Mouse (Mus musculus): ENCODE results near the gene Zfp61. TPM values are rescaled to one million over a fixed set of nuclear protein-coding genes. Genes with fewer than 3 reads are reported as not detected.

The Zfp61 gene
- polyA plus RNA-seq, 1 experiment, result 12.4 TPM

DNA sequence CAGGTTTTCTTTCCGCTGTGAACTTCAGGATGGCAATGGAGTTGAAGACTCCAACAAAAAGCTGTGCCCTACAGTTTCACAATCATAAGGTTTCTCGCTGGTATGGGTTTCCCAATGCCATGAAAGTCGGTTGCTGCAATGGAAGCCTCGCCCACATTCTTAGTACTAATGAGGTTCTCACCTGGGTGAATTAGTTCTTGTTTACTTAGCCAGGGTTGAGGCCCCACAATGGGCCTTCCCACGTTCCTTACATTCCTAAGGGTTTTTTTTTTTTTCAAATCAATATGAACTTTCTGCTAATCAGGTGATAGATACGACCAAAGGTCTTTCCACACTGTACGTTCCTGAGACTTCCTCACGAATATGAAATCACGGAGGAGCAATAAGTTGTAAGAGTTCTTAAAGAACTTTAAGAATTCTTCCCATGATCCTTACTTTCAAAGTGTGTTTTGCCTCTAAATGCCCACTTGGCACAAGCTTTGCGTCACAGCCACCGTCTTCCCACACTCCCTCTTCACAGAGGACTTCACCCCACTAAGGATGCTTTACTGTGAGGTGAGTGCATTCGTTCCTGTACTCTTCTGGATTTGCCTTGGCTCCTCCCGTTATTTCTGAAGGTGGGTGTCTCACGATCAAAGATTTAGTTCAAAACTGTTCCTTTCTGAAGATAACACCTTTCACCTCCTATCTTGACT, 26.4 kb upstream of the Zfp61 start:
- TF ChIP-seq CTCF (IDR thresholded peaks at IDR 0.05; ENCODE audit: control insufficient read depth, insufficient read depth, insufficient replicate concordance, low read depth, low read length) (no peak), POLR2A (IDR thresholded peaks at IDR 0.05; ENCODE audit: control insufficient read depth, low read depth, low read length) (no peak)
- no peaks in the 10 kb centered on the region for H3K36me3 ChIP-seq (ENCODE audit: control insufficient read depth, insufficient read depth, low read length)
- H3K27ac ChIP-seq (ENCODE audit: control insufficient read depth, insufficient read depth, low read depth, low read length), result no peak overlapping the region
- H3K27me3 ChIP-seq (ENCODE audit: control insufficient read depth, insufficient read depth, low read length), result no peaks in the 10 kb centered on the region
- no peak overlapping the region for H3K4me3 ChIP-seq (ENCODE audit: control insufficient read depth, low read depth, low read length)
- H3K4me1 ChIP-seq (ENCODE audit: control insufficient read depth, insufficient read depth, low read length), result peaks cover 10% of the 10 kb centered on the region

DNA sequence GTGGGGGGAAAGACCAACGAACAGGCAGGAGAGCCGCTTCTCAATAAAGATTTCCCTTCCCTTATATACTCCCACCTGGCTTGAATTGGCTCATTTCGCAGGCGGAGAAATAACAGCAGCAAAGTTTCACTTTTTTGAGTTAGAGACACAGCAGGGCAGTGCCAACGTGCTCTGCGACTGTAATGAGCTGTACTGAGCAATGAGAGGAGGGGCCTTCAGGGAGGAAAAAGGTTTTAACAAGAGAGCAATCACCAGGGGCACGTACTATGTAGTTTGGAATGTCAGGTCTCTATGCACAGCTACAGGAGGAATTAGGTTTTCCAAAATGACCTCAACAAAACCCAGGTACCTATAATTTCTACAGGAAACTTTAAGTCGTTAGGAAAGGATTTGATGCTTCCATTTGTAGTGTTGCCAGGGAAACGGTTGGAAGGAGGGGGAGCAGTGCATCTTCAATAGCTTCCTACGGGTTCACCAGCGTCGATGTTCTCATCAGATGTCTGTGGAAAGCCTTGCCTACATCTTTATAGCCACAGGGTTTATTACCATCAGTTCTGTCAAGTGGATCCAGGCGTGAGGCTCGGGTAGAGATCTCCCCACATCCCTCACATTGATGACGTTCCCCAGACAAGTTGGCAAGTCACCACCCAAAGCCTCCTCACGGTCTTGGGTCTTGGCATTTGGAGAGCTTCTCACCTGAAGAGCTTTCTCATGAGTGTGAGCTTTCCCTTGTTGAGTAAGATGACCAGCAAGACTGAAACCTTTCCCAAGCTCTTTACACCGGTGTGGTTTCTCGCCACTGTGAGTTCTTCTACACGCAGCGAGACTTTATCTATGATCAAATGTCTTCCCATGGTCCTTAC, 25.5 kb upstream of the Zfp61 start:
- H3K4me1 ChIP-seq (ENCODE audit: control insufficient read depth, insufficient read depth, low read length), result peaks cover 10% of the 10 kb centered on the region
- H3K27ac ChIP-seq (ENCODE audit: control insufficient read depth, insufficient read depth, low read depth, low read length), result no peak overlapping the region
- no peak for TF ChIP-seq POLR2A (IDR thresholded peaks at IDR 0.05; ENCODE audit: control insufficient read depth, low read depth, low read length)
- TF ChIP-seq CTCF (IDR thresholded peaks at IDR 0.05; ENCODE audit: control insufficient read depth, insufficient read depth, insufficient replicate concordance, low read depth, low read length), result no peak
- H3K4me3 ChIP-seq (ENCODE audit: control insufficient read depth, low read depth, low read length), result no peak overlapping the region
- no peaks in the 10 kb centered on the region for H3K36me3 ChIP-seq (ENCODE audit: control insufficient read depth, insufficient read depth, low read length)
- H3K27me3 ChIP-seq (ENCODE audit: control insufficient read depth, insufficient read depth, low read length), result no peaks in the 10 kb centered on the region

DNA sequence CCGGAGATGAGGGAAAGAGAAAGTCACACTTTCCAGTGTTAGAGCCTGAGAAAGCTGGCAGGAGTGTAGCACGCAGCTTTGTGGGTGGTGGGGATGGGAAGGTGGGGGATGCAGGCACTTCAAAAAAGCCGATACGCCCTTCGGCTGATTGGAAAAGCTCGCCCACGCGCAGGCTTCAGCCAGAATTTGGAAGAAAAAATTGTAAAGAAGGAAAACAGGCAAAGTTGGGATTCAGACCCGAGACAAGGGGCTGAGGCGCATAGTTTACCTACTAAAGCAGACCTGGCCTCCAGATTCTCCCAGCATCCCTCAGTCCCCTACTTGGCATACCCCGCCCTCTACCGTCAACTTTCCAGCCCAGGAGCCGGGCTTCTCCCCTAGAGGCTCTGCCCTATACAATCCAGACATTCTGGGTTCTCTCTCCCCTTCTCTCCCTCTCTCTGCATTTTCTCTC, 24.7 kb upstream of the Zfp61 start:
- Histone ChIP-seq H3K27me3 (ENCODE audit: control insufficient read depth, insufficient read depth, low read length) (no peaks in the 10 kb centered on the region), H3K4me3 (ENCODE audit: control insufficient read depth, low read depth, low read length) (no peak overlapping the region), H3K36me3 (ENCODE audit: control insufficient read depth, insufficient read depth, low read length) (no peaks in the 10 kb centered on the region), H3K4me1 (ENCODE audit: control insufficient read depth, insufficient read depth, low read length) (peaks cover 10% of the 10 kb centered on the region), H3K27ac (ENCODE audit: control insufficient read depth, insufficient read depth, low read depth, low read length) (no peak overlapping the region)
- TF ChIP-seq POLR2A (IDR thresholded peaks at IDR 0.05; ENCODE audit: control insufficient read depth, low read depth, low read length) (no peak), CTCF (IDR thresholded peaks at IDR 0.05; ENCODE audit: control insufficient read depth, insufficient read depth, insufficient replicate concordance, low read depth, low read length) (no peak)

DNA sequence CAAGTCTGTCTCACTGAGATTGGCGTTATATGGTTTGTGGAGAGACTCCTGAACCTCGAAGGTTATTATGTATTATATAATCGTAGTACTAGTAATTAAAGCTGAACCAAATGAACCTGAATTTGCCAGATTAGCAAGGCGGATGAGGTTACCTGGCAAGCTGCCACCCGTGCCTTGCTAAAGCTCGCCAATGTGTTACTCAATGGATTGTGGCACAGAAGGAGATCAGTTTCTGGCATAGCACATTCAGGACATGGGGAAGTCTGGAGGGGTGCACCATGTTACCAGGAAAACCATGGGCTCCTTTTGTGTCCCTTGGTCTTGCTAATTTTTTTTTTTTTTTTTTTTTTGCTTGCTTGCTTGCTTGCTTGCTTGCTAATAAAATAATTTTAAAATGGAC, 24.2 kb upstream of the Zfp61 start:
- no peaks in the 10 kb centered on the region for H3K36me3 ChIP-seq (ENCODE audit: control insufficient read depth, insufficient read depth, low read length)
- no peak overlapping the region for H3K27ac ChIP-seq (ENCODE audit: control insufficient read depth, insufficient read depth, low read depth, low read length)
- H3K4me3 ChIP-seq (ENCODE audit: control insufficient read depth, low read depth, low read length), result no peak overlapping the region
- H3K4me1 ChIP-seq (ENCODE audit: control insufficient read depth, insufficient read depth, low read length), result peaks cover 10% of the 10 kb centered on the region
- H3K27me3 ChIP-seq (ENCODE audit: control insufficient read depth, insufficient read depth, low read length), result no peaks in the 10 kb centered on the region
- TF ChIP-seq POLR2A (IDR thresholded peaks at IDR 0.05; ENCODE audit: control insufficient read depth, low read depth, low read length) (no peak), CTCF (IDR thresholded peaks at IDR 0.05; ENCODE audit: control insufficient read depth, insufficient read depth, insufficient replicate concordance, low read depth, low read length) (no peak)

DNA sequence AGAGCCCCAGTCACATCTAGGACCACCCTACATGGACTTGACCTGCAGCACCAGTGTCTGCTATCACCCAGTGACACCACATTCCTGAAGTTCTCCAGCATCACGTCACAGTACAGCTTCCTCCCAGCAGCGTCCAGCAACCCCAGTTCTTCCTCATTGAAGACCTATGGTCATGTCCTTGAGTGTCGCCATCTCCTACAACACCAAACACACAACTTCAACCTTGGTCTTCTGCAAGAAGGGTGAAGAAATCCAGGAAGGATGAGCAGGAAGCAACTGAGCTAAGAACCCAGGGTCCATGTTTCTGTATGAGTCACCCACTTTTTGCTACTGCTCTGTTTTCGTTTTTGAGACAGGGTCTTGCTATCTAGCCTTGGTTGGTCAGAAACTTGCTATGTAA, 21.6 kb upstream of the Zfp61 start:
- H3K4me3 ChIP-seq (ENCODE audit: control insufficient read depth, low read depth, low read length), result no peak overlapping the region
- H3K36me3 ChIP-seq (ENCODE audit: control insufficient read depth, insufficient read depth, low read length), result no peaks in the 10 kb centered on the region
- no peak overlapping the region for H3K27ac ChIP-seq (ENCODE audit: control insufficient read depth, insufficient read depth, low read depth, low read length)
- no peak for TF ChIP-seq CTCF (IDR thresholded peaks at IDR 0.05; ENCODE audit: control insufficient read depth, insufficient read depth, insufficient replicate concordance, low read depth, low read length)
- TF ChIP-seq POLR2A (IDR thresholded peaks at IDR 0.05; ENCODE audit: control insufficient read depth, low read depth, low read length), result no peak
- no peaks in the 10 kb centered on the region for H3K27me3 ChIP-seq (ENCODE audit: control insufficient read depth, insufficient read depth, low read length)
- peaks cover 10% of the 10 kb centered on the region for H3K4me1 ChIP-seq (ENCODE audit: control insufficient read depth, insufficient read depth, low read length)

DNA sequence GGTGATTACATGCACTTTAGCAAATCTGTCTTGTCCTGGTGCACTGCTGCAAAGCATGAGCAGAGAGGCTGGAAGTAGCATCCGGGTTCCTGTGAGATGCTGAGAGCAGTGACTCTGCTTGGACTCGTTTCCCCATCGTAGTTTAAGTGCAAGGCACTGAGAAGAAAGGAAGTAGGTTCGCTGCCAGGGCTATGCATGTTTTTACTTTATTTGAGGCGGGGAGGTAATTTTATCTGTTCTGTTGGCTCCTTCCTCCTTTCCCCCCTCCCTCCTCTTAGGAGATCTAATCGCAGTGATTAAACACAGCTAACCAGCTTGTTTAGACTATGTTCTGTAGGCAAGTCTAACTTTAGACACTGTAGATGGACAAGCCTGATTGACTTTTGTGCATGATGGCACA, 17.9 kb upstream of the Zfp61 start:
- H3K27ac ChIP-seq (ENCODE audit: control insufficient read depth, insufficient read depth, low read depth, low read length), result no peak overlapping the region
- TF ChIP-seq POLR2A (IDR thresholded peaks at IDR 0.05; ENCODE audit: control insufficient read depth, low read depth, low read length) (no peak), CTCF (IDR thresholded peaks at IDR 0.05; ENCODE audit: control insufficient read depth, insufficient read depth, insufficient replicate concordance, low read depth, low read length) (no peak)
- H3K27me3 ChIP-seq (ENCODE audit: control insufficient read depth, insufficient read depth, low read length), result no peaks in the 10 kb centered on the region
- H3K36me3 ChIP-seq (ENCODE audit: control insufficient read depth, insufficient read depth, low read length), result no peaks in the 10 kb centered on the region
- peaks cover 4% of the 10 kb centered on the region for H3K4me1 ChIP-seq (ENCODE audit: control insufficient read depth, insufficient read depth, low read length)
- H3K4me3 ChIP-seq (ENCODE audit: control insufficient read depth, low read depth, low read length), result no peak overlapping the region

DNA sequence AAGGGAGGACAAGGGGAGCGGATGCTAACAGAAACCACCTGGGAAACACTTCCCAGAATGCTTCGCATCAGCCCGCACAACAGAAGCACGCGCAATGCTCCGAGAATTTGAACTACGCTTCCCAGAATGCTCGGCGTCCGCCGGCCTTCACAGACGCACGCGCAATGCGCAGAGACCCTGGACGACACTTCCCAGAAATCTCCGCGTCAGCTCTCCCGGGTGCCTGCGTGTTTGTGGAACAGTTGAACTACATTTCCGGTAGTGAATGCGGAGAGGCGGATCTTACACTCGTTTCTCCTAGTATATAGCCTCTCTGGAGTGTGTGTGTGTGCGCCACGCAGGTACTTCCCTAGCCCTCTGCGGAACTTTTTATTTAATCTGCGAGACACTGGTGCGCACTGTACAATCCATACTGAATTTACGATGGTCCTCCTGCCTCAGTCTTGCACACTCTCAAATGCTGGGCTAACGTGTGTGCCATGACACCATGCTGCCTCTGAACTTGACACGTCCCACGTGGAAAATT, 15.6 kb upstream of the Zfp61 start, which contains the start of gene Zfp94:
Gene Zfp94 (minus strand): TSS at position 100 of the 526 bp plus-strand sequence.
- Histone ChIP-seq H3K27me3 (ENCODE audit: control insufficient read depth, insufficient read depth, low read length) (no peaks in the 10 kb centered on the region), H3K27ac (ENCODE audit: control insufficient read depth, insufficient read depth, low read depth, low read length) (peak within 1 kb of the TSS; percentile 89), H3K4me3 (ENCODE audit: control insufficient read depth, low read depth, low read length) (peak within 1 kb of the TSS; percentile 93), H3K4me1 (ENCODE audit: control insufficient read depth, insufficient read depth, low read length) (peaks cover 4% of the 10 kb centered on the region), H3K36me3 (ENCODE audit: control insufficient read depth, insufficient read depth, low read length) (no peaks in the 10 kb centered on the region)
- TF ChIP-seq CTCF (IDR thresholded peaks at IDR 0.05; ENCODE audit: control insufficient read depth, insufficient read depth, insufficient replicate concordance, low read depth, low read length) (no peak), POLR2A (IDR thresholded peaks at IDR 0.05; ENCODE audit: control insufficient read depth, low read depth, low read length) (peak; percentile 85)
